Mouse (Mus musculus): ENCODE results near the gene Slc41a1. TPM values are rescaled to one million over a fixed set of nuclear protein-coding genes. Genes with fewer than 3 reads are reported as not detected.

Slc41a1 gene
- polyA plus RNA-seq, 1 experiment, result 22.4 TPM

DNA sequence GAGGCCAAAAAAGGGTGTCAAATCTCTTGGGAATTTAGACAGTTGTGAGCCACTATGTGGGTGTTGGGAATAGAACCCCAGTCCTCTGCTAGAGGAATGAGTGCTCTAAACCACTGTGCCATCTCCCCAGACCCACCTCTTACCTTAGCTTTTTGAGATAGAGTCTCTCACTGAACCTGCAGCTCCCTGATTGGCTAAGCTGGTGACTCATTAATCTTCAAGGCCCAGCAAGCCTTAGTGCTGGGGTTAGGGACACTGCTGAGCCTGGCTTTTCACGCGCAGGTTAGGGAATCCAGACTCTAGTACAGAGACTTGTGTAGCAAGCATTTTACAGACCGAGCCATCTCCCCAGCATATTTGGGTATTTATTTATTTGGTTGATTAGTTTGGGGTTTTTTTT, 9.7 kb downstream of the Slc41a1 start:
- WGBS, result 68% methylated on average over 3 of the region's 3 CpGs
- Histone ChIP-seq H3K36me3 (ENCODE audit: control insufficient read depth, insufficient read depth, low read length) (no peaks in the 10 kb centered on the region), H3K4me1 (ENCODE audit: control insufficient read depth, insufficient read depth, low read length) (no peaks in the 10 kb centered on the region), H3K4me3 (ENCODE audit: insufficient read depth, low read depth, low read length) (no peak overlapping the region), H3K27me3 (replicated peaks; ENCODE audit: control insufficient read depth, insufficient read depth, low read length) (no peaks in the 10 kb centered on the region), H3K27ac (ENCODE audit: insufficient read depth, low read depth, low read length) (no peak overlapping the region)
- no peak for DNase-seq
- TF ChIP-seq CTCF (conservative IDR thresholded peaks at IDR 0.05; ENCODE audit: insufficient read depth, insufficient read length, low read depth, low read length), result no peak
- TF ChIP-seq POLR2A (IDR thresholded peaks at IDR 0.05; ENCODE audit: low read depth, low read length), result no peak

DNA sequence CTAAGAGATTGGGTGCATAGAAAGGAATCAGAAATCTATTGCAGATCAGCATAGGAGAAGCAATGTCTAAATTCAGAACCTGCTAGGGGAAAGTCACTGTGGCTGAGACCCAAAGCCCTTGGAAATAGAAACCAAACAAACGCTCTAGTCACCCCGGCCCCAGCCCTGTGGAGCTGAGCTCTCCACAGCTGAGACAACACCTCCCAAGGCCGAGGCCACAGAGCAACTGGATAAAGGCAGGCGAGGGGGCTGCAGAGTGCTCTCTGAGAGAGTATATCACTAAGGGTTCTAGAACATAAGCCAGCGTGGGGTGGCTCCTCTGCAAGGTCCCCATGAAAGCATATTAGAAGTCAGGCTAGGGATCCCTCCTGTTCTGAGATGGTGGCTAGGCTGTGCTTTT, 11.2 kb downstream of the Slc41a1 start:
- WGBS, result 86% methylated on average over 5 of the region's 5 CpGs
- Histone ChIP-seq H3K36me3 (ENCODE audit: control insufficient read depth, insufficient read depth, low read length) (no peaks in the 10 kb centered on the region), H3K27me3 (replicated peaks; ENCODE audit: control insufficient read depth, insufficient read depth, low read length) (no peaks in the 10 kb centered on the region), H3K27ac (ENCODE audit: insufficient read depth, low read depth, low read length) (no peak overlapping the region), H3K4me1 (ENCODE audit: control insufficient read depth, insufficient read depth, low read length) (no peaks in the 10 kb centered on the region), H3K4me3 (ENCODE audit: insufficient read depth, low read depth, low read length) (no peak overlapping the region)
- DNase-seq, result no peak
- TF ChIP-seq POLR2A (IDR thresholded peaks at IDR 0.05; ENCODE audit: low read depth, low read length) (no peak), CTCF (conservative IDR thresholded peaks at IDR 0.05; ENCODE audit: insufficient read depth, insufficient read length, low read depth, low read length) (no peak)

- no peak for DNase-seq
- no peak overlapping the region for H3K4me3 ChIP-seq (ENCODE audit: insufficient read depth, low read depth, low read length)
- H3K36me3 ChIP-seq (ENCODE audit: control insufficient read depth, insufficient read depth, low read length), result no peaks in the 10 kb centered on the region
- no peaks in the 10 kb centered on the region for H3K4me1 ChIP-seq (ENCODE audit: control insufficient read depth, insufficient read depth, low read length)
- no peak overlapping the region for H3K27ac ChIP-seq (ENCODE audit: insufficient read depth, low read depth, low read length)
- WGBS, result 70% methylated on average over 2 of the region's 2 CpGs
- no peak for TF ChIP-seq CTCF (conservative IDR thresholded peaks at IDR 0.05; ENCODE audit: insufficient read depth, insufficient read length, low read depth, low read length)
- TF ChIP-seq POLR2A (IDR thresholded peaks at IDR 0.05; ENCODE audit: low read depth, low read length), result no peak
- no peaks in the 10 kb centered on the region for H3K27me3 ChIP-seq (replicated peaks; ENCODE audit: control insufficient read depth, insufficient read depth, low read length)
Observed at GRCm38 (mm10) chr1:131839279-131839678, 12.0 kb downstream of the Slc41a1 start.

DNA sequence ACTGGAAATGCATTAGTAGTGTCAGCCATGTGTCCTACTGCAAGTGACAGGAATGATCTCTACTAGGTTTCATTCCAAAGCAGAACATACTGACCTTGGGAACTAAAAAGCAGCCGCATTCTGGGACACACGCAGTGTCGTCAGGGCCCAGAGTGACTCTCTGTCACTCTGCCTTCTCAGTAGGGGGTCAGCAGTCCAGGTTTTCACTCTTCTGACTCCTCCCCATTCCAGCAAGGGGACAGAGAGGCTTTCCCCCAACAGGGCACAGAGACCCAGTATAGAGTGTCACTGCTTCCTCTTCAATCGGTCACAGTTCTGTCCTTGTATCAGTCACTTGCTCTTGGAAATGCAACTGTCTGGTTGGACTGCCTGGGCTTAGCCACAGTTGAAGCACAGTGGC, 14.9 kb downstream of the Slc41a1 start:
- no peak for DNase-seq
- 80% methylated on average over 4 of the region's 4 CpGs for WGBS
- H3K4me3 ChIP-seq (ENCODE audit: insufficient read depth, low read depth, low read length), result no peak overlapping the region
- H3K36me3 ChIP-seq (ENCODE audit: control insufficient read depth, insufficient read depth, low read length), result no peaks in the 10 kb centered on the region
- no peaks in the 10 kb centered on the region for H3K4me1 ChIP-seq (ENCODE audit: control insufficient read depth, insufficient read depth, low read length)
- no peak overlapping the region for H3K27ac ChIP-seq (ENCODE audit: insufficient read depth, low read depth, low read length)
- no peaks in the 10 kb centered on the region for H3K27me3 ChIP-seq (replicated peaks; ENCODE audit: control insufficient read depth, insufficient read depth, low read length)
- TF ChIP-seq POLR2A (IDR thresholded peaks at IDR 0.05; ENCODE audit: low read depth, low read length), result no peak
- TF ChIP-seq CTCF (conservative IDR thresholded peaks at IDR 0.05; ENCODE audit: insufficient read depth, insufficient read length, low read depth, low read length), result no peak

DNA sequence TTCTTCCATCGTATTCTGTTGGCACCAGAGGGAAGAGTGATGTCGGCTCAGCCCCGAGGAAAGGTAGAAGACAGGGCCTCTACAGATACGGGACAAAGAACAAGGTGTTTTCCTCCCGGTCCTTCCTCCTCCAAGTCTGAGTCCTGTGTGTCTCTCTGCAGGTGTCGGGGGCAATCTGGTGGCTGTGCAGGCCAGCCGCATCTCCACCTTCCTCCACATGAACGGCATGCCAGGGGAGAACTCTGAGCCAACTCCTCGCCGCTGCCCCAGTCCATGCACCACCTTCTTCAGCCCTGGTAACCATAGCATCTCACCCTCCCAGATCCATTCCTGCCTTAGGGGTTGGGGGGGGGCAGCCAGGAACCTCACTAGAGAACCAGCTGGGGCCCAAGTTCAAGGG, 16.5 kb downstream of the Slc41a1 start:
- H3K4me3 ChIP-seq (ENCODE audit: insufficient read depth, low read depth, low read length), result no peak overlapping the region
- 95% methylated on average over 10 of the region's 10 CpGs for WGBS
- H3K4me1 ChIP-seq (ENCODE audit: control insufficient read depth, insufficient read depth, low read length), result no peaks in the 10 kb centered on the region
- TF ChIP-seq CTCF (conservative IDR thresholded peaks at IDR 0.05; ENCODE audit: insufficient read depth, insufficient read length, low read depth, low read length), result no peak
- no peak for TF ChIP-seq POLR2A (IDR thresholded peaks at IDR 0.05; ENCODE audit: low read depth, low read length)
- H3K36me3 ChIP-seq (ENCODE audit: control insufficient read depth, insufficient read depth, low read length), result no peaks in the 10 kb centered on the region
- DNase-seq, result no peak
- H3K27me3 ChIP-seq (replicated peaks; ENCODE audit: control insufficient read depth, insufficient read depth, low read length), result no peaks in the 10 kb centered on the region
- H3K27ac ChIP-seq (ENCODE audit: insufficient read depth, low read depth, low read length), result no peak overlapping the region

GRCm38 (mm10) chr1:131844883-131845282, 17.6 kb downstream of the Slc41a1 start:
- DNase-seq, result no peak
- H3K27me3 ChIP-seq (replicated peaks; ENCODE audit: control insufficient read depth, insufficient read depth, low read length), result no peaks in the 10 kb centered on the region
- 75% methylated on average over 8 of the region's 8 CpGs for WGBS
- no peaks in the 10 kb centered on the region for H3K36me3 ChIP-seq (ENCODE audit: control insufficient read depth, insufficient read depth, low read length)
- H3K27ac ChIP-seq (ENCODE audit: insufficient read depth, low read depth, low read length), result no peak overlapping the region
- H3K4me1 ChIP-seq (ENCODE audit: control insufficient read depth, insufficient read depth, low read length), result no peaks in the 10 kb centered on the region
- TF ChIP-seq POLR2A (IDR thresholded peaks at IDR 0.05; ENCODE audit: low read depth, low read length) (no peak), CTCF (conservative IDR thresholded peaks at IDR 0.05; ENCODE audit: insufficient read depth, insufficient read length, low read depth, low read length) (no peak)
- no peak overlapping the region for H3K4me3 ChIP-seq (ENCODE audit: insufficient read depth, low read depth, low read length)

- H3K4me1 ChIP-seq (ENCODE audit: control insufficient read depth, insufficient read depth, low read length), result no peaks in the 10 kb centered on the region; the same call in 1 of the 2 replicates
- DNase-seq, result peak; percentile 72
- no peak overlapping the region for H3K27ac ChIP-seq (ENCODE audit: insufficient read depth, low read depth, low read length)
- no peak overlapping the region for H3K4me3 ChIP-seq (ENCODE audit: insufficient read depth, low read depth, low read length)
- 80% methylated on average over 5 of the region's 5 CpGs for WGBS
- TF ChIP-seq CTCF (conservative IDR thresholded peaks at IDR 0.05; ENCODE audit: insufficient read depth, insufficient read length, low read depth, low read length), result peak; percentile 82
- no peak for TF ChIP-seq POLR2A (IDR thresholded peaks at IDR 0.05; ENCODE audit: low read depth, low read length)
- H3K36me3 ChIP-seq (ENCODE audit: control insufficient read depth, insufficient read depth, low read length), result no peaks in the 10 kb centered on the region
- H3K27me3 ChIP-seq (replicated peaks; ENCODE audit: control insufficient read depth, insufficient read depth, low read length), result no peaks in the 10 kb centered on the region
Observed at GRCm38 (mm10) chr1:131846255-131846654, 19.0 kb downstream of the Slc41a1 start.

GRCm38 (mm10) chr1:131861811-131862210, 34.5 kb downstream of the Slc41a1 start:
- H3K4me1 ChIP-seq (ENCODE audit: control insufficient read depth, insufficient read depth, low read length), result no peaks in the 10 kb centered on the region
- H3K36me3 ChIP-seq (ENCODE audit: control insufficient read depth, insufficient read depth, low read length), result no peaks in the 10 kb centered on the region
- TF ChIP-seq CTCF (conservative IDR thresholded peaks at IDR 0.05; ENCODE audit: insufficient read depth, insufficient read length, low read depth, low read length) (no peak), POLR2A (IDR thresholded peaks at IDR 0.05; ENCODE audit: low read depth, low read length) (no peak)
- H3K4me3 ChIP-seq (ENCODE audit: insufficient read depth, low read depth, low read length), result no peak overlapping the region
- no peak overlapping the region for H3K27ac ChIP-seq (ENCODE audit: insufficient read depth, low read depth, low read length)
- no peaks in the 10 kb centered on the region for H3K27me3 ChIP-seq (replicated peaks; ENCODE audit: control insufficient read depth, insufficient read depth, low read length)
- 73% methylated on average over 4 of the region's 4 CpGs for WGBS
- no peak for DNase-seq
